Mouse (Mus musculus) embryonic fibroblast, embryonic 13.5 days (primary cell): ENCODE data around the gene Tmem132a.

ENCODE experiments used
- CTCF ChIP-seq: IDR thresholded peaks from 2 replicates; pipeline ENCODE4 v1.5.1; 2011; ENCODE audit warnings: mild to moderate bottlenecking, control low read depth, low read length, moderate library complexity, borderline replicate concordance; ENCODE audit not compliant: insufficient read depth
- POLR2A ChIP-seq: IDR thresholded peaks from 2 replicates; pipeline ENCODE4 v1.6.1; 2011; ENCODE audit warnings: low read depth, mild to moderate bottlenecking, control low read depth, low read length, moderate library complexity

DNA sequence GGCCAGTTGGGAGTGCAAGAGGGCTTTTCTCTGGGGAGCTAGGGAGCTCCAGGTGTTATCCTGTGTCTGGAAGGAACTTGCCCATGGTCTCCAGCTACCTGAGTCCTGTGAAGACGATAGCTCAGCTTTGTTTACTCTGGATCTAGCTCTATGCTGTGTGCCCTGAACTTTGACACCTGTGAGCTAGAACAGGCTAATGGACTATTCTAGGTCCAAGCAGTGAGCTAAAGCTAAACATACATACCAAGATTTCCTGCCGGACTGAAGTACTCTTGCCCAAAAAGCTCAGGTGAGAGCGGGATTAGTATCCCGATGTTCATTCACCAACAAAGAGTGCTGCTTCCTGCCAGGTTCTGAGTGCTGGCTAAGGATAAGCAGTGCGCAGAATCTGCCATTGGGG, 34.8 kb upstream of the Tmem132a start:
- no peak for TF ChIP-seq POLR2A
- TF ChIP-seq CTCF, result no peak
